Mouse (Mus musculus) kidney, embryonic 16.5 days (tissue): ENCODE results near the gene Tmem184b. TPM values are rescaled to one million over a fixed set of nuclear protein-coding genes. Genes with fewer than 3 reads are reported as not detected.
A peak's percentile ranks its signal among the peaks of the same experiment; 100 is the strongest.

Experiments used
- ATAC-seq: fragments of 200-750 bp; cut with Nextera tagmentation; 2 replicates; pipeline ENCODE4 v1.8.0; 2017; ENCODE audit warnings: moderate TSS enrichment; ENCODE audit not compliant: low FRiP score, low TSS enrichment
- H3K27ac ChIP-seq: fragments of 300-500 bp; sonication (generic); 2 replicates; pipeline ENCODE4 v1.5.1; 2014; ENCODE audit warnings: low read length
- H3K27me3 ChIP-seq: fragments of 300-500 bp; sonication (generic); 2 replicates; pipeline ENCODE4 v1.6.1; 2014; ENCODE audit warnings: low read length, control low read depth, mixed read lengths; ENCODE audit not compliant: insufficient read depth
- H3K36me3 ChIP-seq: fragments of 300-500 bp; sonication (generic); 2 replicates; pipeline ENCODE4 v1.6.1; 2014; ENCODE audit warnings: low read length, control low read depth, mixed read lengths; ENCODE audit not compliant: insufficient read depth
- H3K4me1 ChIP-seq: fragments of 300-500 bp; sonication (generic); 2 replicates; pipeline ENCODE4 v1.6.1; 2014; ENCODE audit warnings: low read length, control low read depth, mixed read lengths; ENCODE audit not compliant: insufficient read depth
- H3K4me2 ChIP-seq: fragments of 300-500 bp; sonication (generic); replicated peaks from 2 replicates; pipeline ENCODE4 v1.6.1; 2014; ENCODE audit warnings: low read depth, low read length
- H3K4me3 ChIP-seq: fragments of 300-500 bp; sonication (generic); 2 replicates; pipeline ENCODE4 v1.5.1; 2014; ENCODE audit warnings: mild to moderate bottlenecking, low read length
- H3K9ac ChIP-seq: fragments of 300-500 bp; sonication (generic); replicated peaks from 2 replicates; pipeline ENCODE4 v1.6.1; 2014; ENCODE audit warnings: low read length
- H3K9me3 ChIP-seq: fragments of 300-500 bp; sonication (generic); 2 replicates; pipeline ENCODE4 v1.6.1; 2016; ENCODE audit warnings: low read length, control low read depth
- WGBS: fragments of 180-500 bp; shearing (Covaris S2); extraction: QIAGEN DNeasy Blood & Tissue Kit; methylation state at CpG from one replicate; pipeline ENCODE4 v1.1.7; 2014; 5-methylcytosine and 5-hydroxymethylcytosine counted together
- polyA plus RNA-seq: library from polyadenylated mRNA; unstranded; fragments of >200 nt; fragmentation: Nextera tagmentation; extraction: Ambion mirVana; gene quantifications from 2 replicates; pipeline ENCODE4 v1.2.1, GENCODE M21; 2015

The Tmem184b gene
- polyA plus RNA-seq, 1 experiment from 2014 or later: 80.5 TPM

GRCm38 (mm10) chr15:79377681-79378080 is 25.7 kb downstream of the Tmem184b start:
- Histone ChIP-seq H3K4me2 (no peak overlapping the region), H3K4me3 (no peak overlapping the region), H3K4me1 (peaks cover 12% of the 10 kb centered on the region; the same call in 1 of the 2 replicates), H3K36me3 (peaks cover 31% of the 10 kb centered on the region), H3K9me3 (no peaks in the 10 kb centered on the region), H3K27ac (no peak overlapping the region), H3K9ac (no peak overlapping the region), H3K27me3 (no peaks in the 10 kb centered on the region)
- no peak for ATAC-seq
- WGBS: 73% methylated on average over 6 of the region's 6 CpGs

- ATAC-seq: no peak
- WGBS: 43% methylated on average over 3 of the region's 3 CpGs
- H3K27ac ChIP-seq: no peak overlapping the region
These were observed 28.6 kb downstream of the Tmem184b start for GRCm38 (mm10) chr15:79374760-79375159.

GRCm38 (mm10) chr15:79370281-79370843 is 33.0 kb downstream of the Tmem184b start:
- H3K4me3 ChIP-seq: no peak overlapping the region
- 0 out of 2 replicates have a peak overlapping the region, but pooled peaks have one; percentile 11 for H3K9ac ChIP-seq
- peak; percentile 16 for ATAC-seq
- no peaks in the 10 kb centered on the region for H3K9me3 ChIP-seq
- peaks cover 18% of the 10 kb centered on the region; the same call in 1 of the 2 replicates for H3K36me3 ChIP-seq
- peak overlapping the region; percentile 66 for H3K27ac ChIP-seq
- H3K27me3 ChIP-seq: no peaks in the 10 kb centered on the region
- no peak overlapping the region for H3K4me2 ChIP-seq
- 79% methylated on average over 7 of the region's 7 CpGs for WGBS
- H3K4me1 ChIP-seq: peaks cover 31% of the 10 kb centered on the region

More at GRCm38 (mm10) chr15:79374760-79375159, 28.6 kb downstream of the Tmem184b start:
- no peak overlapping the region for H3K4me3 ChIP-seq
- H3K27me3 ChIP-seq: no peaks in the 10 kb centered on the region
- H3K9ac ChIP-seq: no peak overlapping the region
- H3K4me2 ChIP-seq: no peak overlapping the region
- H3K36me3 ChIP-seq: peaks cover 31% of the 10 kb centered on the region
- no peaks in the 10 kb centered on the region for H3K9me3 ChIP-seq
- peaks cover 10% of the 10 kb centered on the region for H3K4me1 ChIP-seq

GRCm38 (mm10) chr15:79369452-79370280 is 33.7 kb downstream of the Tmem184b start:
- peaks cover 24% of the 10 kb centered on the region for H3K36me3 ChIP-seq
- ATAC-seq: peak; percentile 18

GRCm38 (mm10) chr15:79368861-79369440 is 34.4 kb downstream of the Tmem184b start:
- no peaks in the 10 kb centered on the region for H3K9me3 ChIP-seq
- no peak overlapping the region for H3K4me3 ChIP-seq
- ATAC-seq: peak; percentile 10; the same call in 1 of the 2 replicates
- 60% methylated on average over 8 of the region's 8 CpGs for WGBS
- H3K27ac ChIP-seq: peak overlapping the region; percentile 72
- H3K4me1 ChIP-seq: peaks cover 31% of the 10 kb centered on the region
- no peaks in the 10 kb centered on the region for H3K27me3 ChIP-seq
- peaks cover 29% of the 10 kb centered on the region for H3K36me3 ChIP-seq
- no peak overlapping the region for H3K4me2 ChIP-seq
- H3K9ac ChIP-seq: peak overlapping the region; percentile 53; the same call in 1 of the 2 replicates

More at GRCm38 (mm10) chr15:79369452-79370280, 33.7 kb downstream of the Tmem184b start:
- no peaks in the 10 kb centered on the region for H3K27me3 ChIP-seq
- H3K4me2 ChIP-seq: no peak overlapping the region
- H3K27ac ChIP-seq: peak overlapping the region; percentile 72
- H3K4me3 ChIP-seq: no peak overlapping the region
- H3K9ac ChIP-seq: 0 out of 2 replicates have a peak overlapping the region, but pooled peaks have one; percentile 11
- 53% methylated on average over 15 of the region's 15 CpGs for WGBS
- H3K4me1 ChIP-seq: peaks cover 31% of the 10 kb centered on the region
- no peaks in the 10 kb centered on the region for H3K9me3 ChIP-seq

- H3K27me3 ChIP-seq: no peaks in the 10 kb centered on the region
- H3K9ac ChIP-seq: peak overlapping the region; percentile 53; the same call in 1 of the 2 replicates
- peaks cover 31% of the 10 kb centered on the region for H3K4me1 ChIP-seq
- no peak overlapping the region for H3K4me3 ChIP-seq
- ATAC-seq: peak; percentile 69
- WGBS: 16% methylated on average over 14 of the region's 14 CpGs
- peaks cover 35% of the 10 kb centered on the region for H3K36me3 ChIP-seq
- peak overlapping the region; percentile 23; the same call in 1 of the 2 replicates for H3K4me2 ChIP-seq
- peak overlapping the region; percentile 72 for H3K27ac ChIP-seq
- H3K9me3 ChIP-seq: no peaks in the 10 kb centered on the region
These were observed 35.0 kb downstream of the Tmem184b start for GRCm38 (mm10) chr15:79368313-79368811.

- Histone ChIP-seq H3K27me3 (no peaks in the 10 kb centered on the region), H3K4me3 (no peak overlapping the region), H3K9me3 (no peaks in the 10 kb centered on the region), H3K9ac (0 out of 2 replicates have a peak overlapping the region, but pooled peaks have one; percentile 4), H3K4me2 (no peak overlapping the region), H3K36me3 (peaks cover 45% of the 10 kb centered on the region), H3K27ac (no peak overlapping the region), H3K4me1 (peaks cover 38% of the 10 kb centered on the region)
- WGBS: 92% methylated on average over 5 of the region's 5 CpGs
- no peak for ATAC-seq
These were observed 37.0 kb downstream of the Tmem184b start for GRCm38 (mm10) chr15:79366402-79366801.

- Histone ChIP-seq H3K9ac (no peak overlapping the region), H3K36me3 (peaks cover 45% of the 10 kb centered on the region), H3K27me3 (no peaks in the 10 kb centered on the region), H3K4me2 (no peak overlapping the region), H3K4me3 (no peak overlapping the region), H3K27ac (no peak overlapping the region), H3K9me3 (no peaks in the 10 kb centered on the region), H3K4me1 (peaks cover 44% of the 10 kb centered on the region)
- WGBS: 94% methylated on average over 12 of the region's 12 CpGs
- ATAC-seq: no peak
These were observed 38.3 kb downstream of the Tmem184b start for GRCm38 (mm10) chr15:79365068-79365467.

GRCm38 (mm10) chr15:79364120-79364519 is 39.2 kb downstream of the Tmem184b start:
- Histone ChIP-seq H3K36me3 (peaks cover 41% of the 10 kb centered on the region), H3K4me2 (no peak overlapping the region), H3K9me3 (no peaks in the 10 kb centered on the region), H3K27me3 (no peaks in the 10 kb centered on the region), H3K27ac (no peak overlapping the region), H3K4me1 (peaks cover 43% of the 10 kb centered on the region), H3K4me3 (no peak overlapping the region), H3K9ac (no peak overlapping the region)
- no peak for ATAC-seq
- WGBS: 62% methylated on average over 6 of the region's 6 CpGs
